Mouse (Mus musculus) limb, embryonic 14.5 days (tissue): Measurements from ENCODE around the gene Wrnip1. TPM values are rescaled to one million over a fixed set of nuclear protein-coding genes. Genes with fewer than 3 reads are reported as not detected.

ENCODE experiments used
- ATAC-seq: fragments of 200-750 bp; cut with Nextera tagmentation; 2 replicates; pipeline ENCODE4 v1.8.0; 2017; ENCODE audit warnings: low read depth, moderate number of reproducible peaks, moderate TSS enrichment; ENCODE audit not compliant: low FRiP score
- DNase-seq: peaks from one replicate; pipeline ENCODE4 v3.0.0-alpha.2; 2015; ENCODE audit warnings: low spot score
- H3K27ac ChIP-seq: fragments of 300-500 bp; sonication (generic); replicated peaks from 2 replicates; pipeline ENCODE4 v1.5.1; 2014; ENCODE audit warnings: low read depth, mild to moderate bottlenecking, low read length, moderate library complexity, mixed read lengths
- H3K27me3 ChIP-seq: fragments of 300-500 bp; sonication (generic); 2 replicates; pipeline ENCODE4 v1.6.1; 2014; ENCODE audit warnings: low read length, mixed read lengths; ENCODE audit not compliant: control insufficient read depth, insufficient read depth
- H3K36me3 ChIP-seq: fragments of 300-500 bp; sonication (generic); 2 replicates; pipeline ENCODE4 v1.6.1; 2014; ENCODE audit warnings: mild to moderate bottlenecking, low read length, moderate library complexity, mixed read lengths; ENCODE audit not compliant: control insufficient read depth, insufficient read depth
- H3K4me1 ChIP-seq: fragments of 300-500 bp; sonication (generic); 2 replicates; pipeline ENCODE4 v1.6.1; 2014; ENCODE audit warnings: antibody characterized with exemption, low read length, mixed read lengths; ENCODE audit not compliant: control insufficient read depth, insufficient read depth
- H3K4me2 ChIP-seq: fragments of 300-500 bp; sonication (generic); replicated peaks from 2 replicates; pipeline ENCODE4 v1.6.1; 2014; ENCODE audit warnings: low read depth, mild to moderate bottlenecking, low read length, moderate library complexity; ENCODE audit not compliant: severe bottlenecking
- H3K4me3 ChIP-seq: fragments of 300-500 bp; sonication (generic); replicated peaks from 2 replicates; pipeline ENCODE4 v1.5.1; 2014; ENCODE audit warnings: low read length
- H3K9ac ChIP-seq: fragments of 300-500 bp; sonication (generic); 2 replicates; pipeline ENCODE4 v1.6.1; 2014; ENCODE audit warnings: mild to moderate bottlenecking, low read depth, low read length, moderate library complexity; ENCODE audit not compliant: severe bottlenecking
- H3K9me3 ChIP-seq: fragments of 300-500 bp; sonication (generic); 2 replicates; pipeline ENCODE4 v1.6.1; 2016; ENCODE audit warnings: low read length; ENCODE audit not compliant: control insufficient read depth
- POLR2A ChIP-seq: fragments of 200-500 bp; IDR thresholded peaks from 2 replicates; pipeline ENCODE4 v1.8.0; 2012; ENCODE audit warnings: inconsistent platforms, mild to moderate bottlenecking, moderate library complexity, borderline replicate concordance; ENCODE audit not compliant: insufficient read depth, insufficient read length; ENCODE audit errors: extremely low read depth
- WGBS: fragments of 180-500 bp; shearing (Covaris S2); extraction: QIAGEN DNeasy Blood & Tissue Kit; methylation state at CpG from one replicate; pipeline ENCODE4 v1.1.7; 2014; 5-methylcytosine and 5-hydroxymethylcytosine counted together
- polyA plus RNA-seq, 2 experiments: library from polyadenylated mRNA; depleted of rRNA in 1 of 2; stranded (reverse) in 1 of 2; unstranded in 1 of 2; fragments of >200 nt; fragmentation: Nextera tagmentation in 1 of 2; extraction: Ambion mirVana in 1 of 2; gene quantifications; 2 replicates each; pipeline versions ENCODE4 v1.2.1 to v1.2.3; 2012 to 2014

The Wrnip1 gene
- 60.9 and 61.9 TPM in 2 replicates for polyA plus RNA-seq (2012; rRNA removed)
- 25.5 and 26.9 TPM in 2 replicates for polyA plus RNA-seq (2014; fragmentation: Nextera tagmentation; extraction: Ambion mirVana)

- Histone ChIP-seq H3K9ac (peak within 1 kb of the TSS; percentile 83), H3K9me3 (no peaks in the 10 kb centered on the region), H3K4me1 (peaks cover 25% of the 10 kb centered on the region), H3K4me3 (peak within 1 kb of the TSS; percentile 89), H3K36me3 (peaks cover 8% of the 10 kb centered on the region), H3K4me2 (peak within 1 kb of the TSS; percentile 79), H3K27me3 (no peaks in the 10 kb centered on the region), H3K27ac (peak within 1 kb of the TSS; percentile 76)
- TF ChIP-seq POLR2A = peak; percentile 59; the same call in 1 of the 2 replicates
- peak; percentile 99 for DNase-seq
- ATAC-seq = peak; percentile 96
- WGBS = 3% methylated on average over 48 of the region's 51 CpGs
Observed at GRCm38 (mm10) chr13:32801693-32802221, at the start of gene Wrnip1. Gene Wrnip1 (plus strand): TSS chr13:32802038.

- H3K4me2 ChIP-seq = no peak overlapping the region
- no peaks in the 10 kb centered on the region for H3K9me3 ChIP-seq
- 0 out of 2 replicates have a peak, but pooled peaks cover 3% of the 10 kb centered on the region for H3K4me1 ChIP-seq
- no peak for ATAC-seq
- H3K4me3 ChIP-seq = no peak overlapping the region
- no peak overlapping the region; the same call in 1 of the 2 replicates for H3K27ac ChIP-seq
- TF ChIP-seq POLR2A = no peak
- no peaks in the 10 kb centered on the region for H3K27me3 ChIP-seq
- no peak for DNase-seq
- 21% methylated on average over 4 of the region's 4 CpGs for WGBS
- H3K9ac ChIP-seq = no peak overlapping the region
- H3K36me3 ChIP-seq = no peaks in the 10 kb centered on the region
Observed at GRCm38 (mm10) chr13:32752066-32752657, 49.7 kb upstream of the Wrnip1 start.

- no peak overlapping the region for H3K27ac ChIP-seq
- H3K27me3 ChIP-seq = no peaks in the 10 kb centered on the region
- H3K36me3 ChIP-seq = no peaks in the 10 kb centered on the region
- H3K4me3 ChIP-seq = no peak overlapping the region
- no peak overlapping the region for H3K4me2 ChIP-seq
- peak; percentile 37 for DNase-seq
- WGBS = 19% methylated on average over 4 of the region's 4 CpGs
- no peak for TF ChIP-seq POLR2A
- H3K9ac ChIP-seq = no peak overlapping the region
- ATAC-seq = peak; percentile 55; the same call in 1 of the 2 replicates
- H3K9me3 ChIP-seq = no peaks in the 10 kb centered on the region
- peaks cover 24% of the 10 kb centered on the region for H3K4me1 ChIP-seq
Observed at GRCm38 (mm10) chr13:32759036-32759435, 42.8 kb upstream of the Wrnip1 start.

- ATAC-seq (peak; percentile 30), DNase-seq (peak; percentile 70)
- Histone ChIP-seq H3K4me1 (peaks cover 24% of the 10 kb centered on the region), H3K9ac (no peak overlapping the region), H3K36me3 (no peaks in the 10 kb centered on the region), H3K4me2 (no peak overlapping the region), H3K27me3 (no peaks in the 10 kb centered on the region), H3K9me3 (no peaks in the 10 kb centered on the region), H3K27ac (no peak overlapping the region), H3K4me3 (no peak overlapping the region)
- 38% methylated on average over 2 of the region's 2 CpGs for WGBS
- TF ChIP-seq POLR2A = no peak
Observed at GRCm38 (mm10) chr13:32760795-32761194, 41.0 kb upstream of the Wrnip1 start.

GRCm38 (mm10) chr13:32763141-32763540, 38.7 kb upstream of the Wrnip1 start:
- WGBS = 89% methylated on average over 3 of the region's 3 CpGs
- no peaks in the 10 kb centered on the region for H3K27me3 ChIP-seq
- TF ChIP-seq POLR2A = no peak
- peaks cover 22% of the 10 kb centered on the region for H3K4me1 ChIP-seq
- H3K9me3 ChIP-seq = no peaks in the 10 kb centered on the region
- ATAC-seq (no peak), DNase-seq (no peak)
- no peak overlapping the region for H3K4me2 ChIP-seq
- no peak overlapping the region for H3K27ac ChIP-seq
- H3K36me3 ChIP-seq = no peaks in the 10 kb centered on the region
- H3K9ac ChIP-seq = no peak overlapping the region
- no peak overlapping the region for H3K4me3 ChIP-seq
